Mouse (Mus musculus): ENCODE measurements at regions not wholly inside any gene's neighbourhood (a gene's known extent, or its start where the extent isn't known, plus 50 kb on each side); places are given as distances from the start of the nearest gene placed in this dataset.

DNA sequence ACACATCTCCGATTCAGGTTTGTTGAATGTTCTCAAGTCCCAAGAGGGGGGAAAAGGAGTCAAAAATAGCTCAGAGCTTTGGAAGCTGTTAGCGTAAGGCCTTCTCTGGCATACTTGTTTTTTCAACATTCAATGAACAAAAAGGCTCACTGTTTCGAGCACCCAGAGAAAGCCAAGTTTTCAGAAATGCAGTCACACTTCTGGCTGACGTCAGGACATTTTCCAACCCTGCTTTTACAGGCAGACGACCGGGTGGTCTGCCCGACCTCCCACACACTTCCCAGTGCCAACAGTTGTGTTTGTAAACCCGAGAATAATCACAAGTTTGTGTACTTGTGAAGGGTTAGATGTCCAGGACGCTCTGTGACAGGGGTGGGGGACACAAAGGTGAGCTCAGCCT lies 218.5 kb downstream of the Wdr11 start:
- H3K36me3 ChIP-seq (ENCODE audit: control insufficient read depth, insufficient read depth, low read length) = no peaks in the 10 kb centered on the region
- no peaks in the 10 kb centered on the region for H3K27me3 ChIP-seq (ENCODE audit: control insufficient read depth, insufficient read depth, low read length)
- DNase-seq = no peak
- no peak overlapping the region for H3K4me3 ChIP-seq
- H3K79me2 ChIP-seq (replicated peaks; ENCODE audit: control insufficient read depth, insufficient read depth, low read length) = no peaks in the 10 kb centered on the region
- intact Hi-C loops (cut with DNase I) = no loop called here
- no peak for TF ChIP-seq POLR2A (IDR thresholded peaks at IDR 0.05; ENCODE audit: insufficient read depth, low read depth, low read length)
- no peak for TF ChIP-seq CTCF (IDR thresholded peaks at IDR 0.05)
- TF ChIP-seq EP300 (IDR thresholded peaks at IDR 0.05; ENCODE audit: insufficient read depth, low read depth, low read length) = no peak
- no peak overlapping the region for H3K9ac ChIP-seq (ENCODE audit: low read depth, low read length)
- H3K4me1 ChIP-seq (ENCODE audit: control insufficient read depth, insufficient read depth, low read length) = no peaks in the 10 kb centered on the region
- WGBS = 52% methylated on average over 9 of the region's 9 CpGs
- no peak overlapping the region for H3K27ac ChIP-seq

DNA sequence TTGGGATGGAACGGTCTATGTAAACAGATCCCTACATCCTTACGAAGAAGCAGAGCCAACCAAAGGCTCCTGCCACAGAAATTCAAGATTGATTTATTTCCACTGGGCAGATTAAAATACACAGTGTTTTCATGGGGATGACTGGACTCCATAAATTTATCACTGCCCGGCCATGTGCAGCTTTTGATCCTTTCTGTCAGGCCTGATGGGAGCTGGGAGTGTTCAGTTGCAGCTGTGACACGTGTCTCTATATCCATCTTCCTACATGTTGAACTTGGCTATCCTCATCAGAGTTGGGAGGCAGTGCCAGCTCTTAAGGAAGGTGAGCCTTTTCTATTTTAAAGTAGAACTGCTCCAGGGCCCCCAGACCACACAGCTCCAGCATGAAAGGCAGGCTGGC lies 218.9 kb downstream of the Wdr11 start:
- Histone ChIP-seq H3K36me3 (ENCODE audit: control insufficient read depth, insufficient read depth, low read length) (no peaks in the 10 kb centered on the region), H3K9ac (ENCODE audit: low read depth, low read length) (no peak overlapping the region), H3K4me3 (no peak overlapping the region), H3K4me1 (ENCODE audit: control insufficient read depth, insufficient read depth, low read length) (no peaks in the 10 kb centered on the region), H3K79me2 (replicated peaks; ENCODE audit: control insufficient read depth, insufficient read depth, low read length) (no peaks in the 10 kb centered on the region), H3K27me3 (ENCODE audit: control insufficient read depth, insufficient read depth, low read length) (no peaks in the 10 kb centered on the region), H3K27ac (no peak overlapping the region)
- no peak for DNase-seq
- intact Hi-C loops (cut with DNase I) = no loop called here
- TF ChIP-seq CTCF (IDR thresholded peaks at IDR 0.05) (no peak), POLR2A (IDR thresholded peaks at IDR 0.05; ENCODE audit: insufficient read depth, low read depth, low read length) (no peak), EP300 (IDR thresholded peaks at IDR 0.05; ENCODE audit: insufficient read depth, low read depth, low read length) (no peak)
- WGBS = 68% methylated on average over 4 of the region's 4 CpGs

DNA sequence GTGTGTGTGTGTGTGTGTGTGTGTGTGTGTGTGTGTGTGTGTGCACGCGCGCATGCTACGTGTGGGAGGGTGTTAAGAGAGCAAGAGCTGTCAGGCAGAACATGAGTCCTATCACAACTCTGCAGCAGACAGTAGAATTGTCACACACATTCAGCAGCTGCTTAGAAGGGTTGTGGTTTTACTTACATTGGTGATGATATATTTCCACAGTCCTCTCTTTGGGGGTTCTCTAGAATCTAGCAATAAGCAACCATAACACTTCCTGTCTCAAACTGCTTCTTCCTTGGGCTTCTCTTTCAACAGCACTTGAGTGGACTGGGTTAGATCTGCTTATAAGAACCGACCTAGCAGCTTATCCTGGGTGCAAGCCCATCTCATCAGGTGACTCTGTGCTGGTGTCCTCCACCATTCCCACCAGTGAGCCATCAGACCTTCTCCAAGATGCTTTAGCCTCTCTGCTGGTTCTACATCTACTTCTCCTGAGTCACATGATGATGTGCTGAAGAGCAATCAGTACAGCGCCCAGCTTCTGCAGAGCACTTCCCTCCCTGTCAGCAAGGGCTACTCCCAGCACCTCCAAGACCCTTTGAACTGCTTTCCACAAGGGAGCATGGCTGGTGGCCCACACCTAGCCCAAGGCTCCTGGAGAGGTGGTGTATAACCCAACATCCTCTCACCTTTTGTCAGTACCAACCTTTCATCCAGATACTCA lies 222.6 kb downstream of the Wdr11 start:
- 67% methylated on average over 6 of the region's 6 CpGs for WGBS

DNA sequence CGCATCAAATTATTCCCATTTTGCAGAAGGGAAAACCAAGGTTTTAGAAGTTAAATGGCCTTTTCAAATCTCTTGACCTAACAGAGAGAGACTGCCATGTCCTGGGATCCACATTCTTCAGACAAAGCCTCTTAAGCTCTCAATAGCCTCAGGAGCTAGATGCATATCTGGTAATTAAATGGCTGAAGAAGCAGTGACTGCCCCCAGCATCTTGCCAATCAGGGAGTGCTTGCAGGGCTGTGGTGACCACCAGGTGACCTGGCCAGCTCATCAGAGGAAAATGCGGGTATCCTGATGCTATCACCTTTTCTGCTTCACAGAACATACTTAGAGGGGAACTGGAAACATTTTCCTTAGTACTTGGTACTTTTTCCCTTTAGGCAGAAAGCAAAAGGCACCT lies 227.2 kb downstream of the Wdr11 start:
- intact Hi-C loops (cut with DNase I) = no loop called here
- Histone ChIP-seq H3K36me3 (ENCODE audit: control insufficient read depth, insufficient read depth, low read length) (no peaks in the 10 kb centered on the region), H3K27ac (no peak overlapping the region), H3K4me1 (ENCODE audit: control insufficient read depth, insufficient read depth, low read length) (no peaks in the 10 kb centered on the region), H3K79me2 (replicated peaks; ENCODE audit: control insufficient read depth, insufficient read depth, low read length) (no peaks in the 10 kb centered on the region), H3K27me3 (ENCODE audit: control insufficient read depth, insufficient read depth, low read length) (no peaks in the 10 kb centered on the region), H3K9ac (ENCODE audit: low read depth, low read length) (no peak overlapping the region), H3K4me3 (no peak overlapping the region)
- no peak for TF ChIP-seq POLR2A (IDR thresholded peaks at IDR 0.05; ENCODE audit: insufficient read depth, low read depth, low read length)
- TF ChIP-seq CTCF (IDR thresholded peaks at IDR 0.05) = no peak
- no peak for TF ChIP-seq EP300 (IDR thresholded peaks at IDR 0.05; ENCODE audit: insufficient read depth, low read depth, low read length)
- no peak for DNase-seq
- WGBS = 91% methylated on average over 2 of the region's 2 CpGs

More for the DNA sequence above, 222.6 kb downstream of the Wdr11 start:
- TF ChIP-seq POLR2A (IDR thresholded peaks at IDR 0.05; ENCODE audit: insufficient read depth, low read depth, low read length) (no peak), CTCF (IDR thresholded peaks at IDR 0.05) (no peak), EP300 (IDR thresholded peaks at IDR 0.05; ENCODE audit: insufficient read depth, low read depth, low read length) (no peak)
- no peak for DNase-seq
- Histone ChIP-seq H3K27ac (no peak overlapping the region), H3K27me3 (ENCODE audit: control insufficient read depth, insufficient read depth, low read length) (no peaks in the 10 kb centered on the region), H3K4me3 (no peak overlapping the region), H3K36me3 (ENCODE audit: control insufficient read depth, insufficient read depth, low read length) (no peaks in the 10 kb centered on the region), H3K79me2 (replicated peaks; ENCODE audit: control insufficient read depth, insufficient read depth, low read length) (no peaks in the 10 kb centered on the region), H3K9ac (ENCODE audit: low read depth, low read length) (no peak overlapping the region), H3K4me1 (ENCODE audit: control insufficient read depth, insufficient read depth, low read length) (no peaks in the 10 kb centered on the region)
- intact Hi-C loops (cut with DNase I) = no loop called here

DNA sequence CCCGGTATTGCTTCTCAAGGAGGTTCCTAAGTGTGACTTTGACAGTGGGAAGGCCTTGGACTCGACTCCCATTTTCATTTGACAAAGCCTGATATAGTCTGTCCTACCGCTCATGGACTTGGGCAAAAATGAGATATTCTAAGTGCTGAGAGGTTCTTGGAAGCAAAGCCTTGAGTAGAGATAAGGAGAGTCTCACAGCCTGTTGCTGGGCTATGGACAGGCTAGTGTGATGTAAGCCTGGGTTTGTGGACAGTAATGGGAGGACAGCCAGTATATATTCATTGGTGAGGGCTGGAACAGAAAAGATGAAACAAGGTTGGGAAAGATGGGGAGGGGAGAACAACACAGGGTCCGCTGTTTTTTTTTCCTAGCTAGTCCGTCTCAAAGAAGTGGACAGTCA lies 228.0 kb downstream of the Wdr11 start:
- H3K9ac ChIP-seq (ENCODE audit: low read depth, low read length) = no peak overlapping the region
- peak in 1 of 2 experiments; percentile 8 for DNase-seq
- no peaks in the 10 kb centered on the region for H3K79me2 ChIP-seq (replicated peaks; ENCODE audit: control insufficient read depth, insufficient read depth, low read length)
- WGBS = 51% methylated on average over 5 of the region's 5 CpGs
- H3K27ac ChIP-seq = no peak overlapping the region
- H3K4me1 ChIP-seq (ENCODE audit: control insufficient read depth, insufficient read depth, low read length) = no peaks in the 10 kb centered on the region
- no peak overlapping the region for H3K4me3 ChIP-seq
- TF ChIP-seq POLR2A (IDR thresholded peaks at IDR 0.05; ENCODE audit: insufficient read depth, low read depth, low read length) (no peak), EP300 (IDR thresholded peaks at IDR 0.05; ENCODE audit: insufficient read depth, low read depth, low read length) (no peak), CTCF (IDR thresholded peaks at IDR 0.05) (no peak)
- H3K27me3 ChIP-seq (ENCODE audit: control insufficient read depth, insufficient read depth, low read length) = no peaks in the 10 kb centered on the region
- H3K36me3 ChIP-seq (ENCODE audit: control insufficient read depth, insufficient read depth, low read length) = no peaks in the 10 kb centered on the region
- intact Hi-C loops (cut with DNase I) = no loop called here

DNA sequence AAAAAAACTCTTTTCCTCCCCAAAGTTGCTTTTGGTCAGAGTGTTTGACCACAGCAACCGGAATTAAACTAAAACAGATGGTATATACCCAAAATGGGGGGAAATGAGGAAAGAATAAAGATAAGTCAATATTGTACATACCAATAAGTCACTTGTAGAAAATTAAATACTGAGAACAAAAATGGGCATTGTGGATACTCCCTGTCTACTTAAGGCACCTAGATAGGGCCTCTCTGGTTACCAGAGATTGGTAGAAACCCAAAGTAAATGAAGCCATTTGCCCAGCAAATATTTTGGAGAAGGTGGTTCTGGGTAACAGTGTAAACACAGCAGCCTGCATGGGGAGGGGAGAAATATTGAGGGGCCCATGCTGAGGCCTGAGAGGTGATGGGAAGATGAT lies 237.3 kb downstream of the Wdr11 start:
- no peaks in the 10 kb centered on the region for H3K27me3 ChIP-seq (ENCODE audit: control insufficient read depth, insufficient read depth, low read length)
- H3K36me3 ChIP-seq (ENCODE audit: control insufficient read depth, insufficient read depth, low read length) = no peaks in the 10 kb centered on the region
- 91% methylated on average over 1 of the region's 1 CpGs for WGBS
- no peak overlapping the region for H3K27ac ChIP-seq
- H3K4me1 ChIP-seq (ENCODE audit: control insufficient read depth, insufficient read depth, low read length) = no peaks in the 10 kb centered on the region
- TF ChIP-seq POLR2A (IDR thresholded peaks at IDR 0.05; ENCODE audit: insufficient read depth, low read depth, low read length) (no peak), CTCF (IDR thresholded peaks at IDR 0.05) (no peak), EP300 (IDR thresholded peaks at IDR 0.05; ENCODE audit: insufficient read depth, low read depth, low read length) (no peak)
- DNase-seq = no peak
- no peak overlapping the region for H3K9ac ChIP-seq (ENCODE audit: low read depth, low read length)
- H3K79me2 ChIP-seq (replicated peaks; ENCODE audit: control insufficient read depth, insufficient read depth, low read length) = no peaks in the 10 kb centered on the region
- no peak overlapping the region for H3K4me3 ChIP-seq
- intact Hi-C loops (cut with DNase I) = no loop called here

Measured in heart, adult 2 months (tissue).